Mouse (Mus musculus): ENCODE results near the gene Zfp704. TPM values are rescaled to one million over a fixed set of nuclear protein-coding genes. Genes with fewer than 3 reads are reported as not detected.

The Zfp704 gene
- polyA plus RNA-seq, 2 experiments: 13.4 to 13.8 TPM

GRCm38 (mm10) chr3:9398271-9398670 is 211.6 kb downstream of the Zfp704 start:
- no peak for TF ChIP-seq POLR2A (IDR thresholded peaks at IDR 0.05; ENCODE audit: borderline replicate concordance, extremely low read depth, insufficient read depth, insufficient read length)
- peaks cover 21% of the 10 kb centered on the region for H3K4me1 ChIP-seq (ENCODE audit: control insufficient read depth, insufficient read depth, low read length)
- 73% methylated on average over 5 of the region's 5 CpGs for WGBS
- ATAC-seq (ENCODE audit: low FRiP score, low read depth): no peak
- no peaks in the 10 kb centered on the region for H3K36me3 ChIP-seq (ENCODE audit: control insufficient read depth, insufficient read depth, low read length)
- H3K4me2 ChIP-seq (replicated peaks; ENCODE audit: low read depth, low read length, severe bottlenecking): no peak overlapping the region
- H3K9ac ChIP-seq (ENCODE audit: low read depth, low read length, severe bottlenecking): no peak overlapping the region
- H3K9me3 ChIP-seq (ENCODE audit: control insufficient read depth, low read length): no peaks in the 10 kb centered on the region
- no peak overlapping the region for H3K27ac ChIP-seq (replicated peaks; ENCODE audit: low read depth, low read length)
- DNase-seq (ENCODE audit: low spot score): no peak
- no peaks in the 10 kb centered on the region for H3K27me3 ChIP-seq (ENCODE audit: control insufficient read depth, insufficient read depth, low read length)
- no peak overlapping the region for H3K4me3 ChIP-seq (replicated peaks; ENCODE audit: low read length)
